Mouse (Mus musculus): ENCODE measurements around the gene Lmo2.

DNA sequence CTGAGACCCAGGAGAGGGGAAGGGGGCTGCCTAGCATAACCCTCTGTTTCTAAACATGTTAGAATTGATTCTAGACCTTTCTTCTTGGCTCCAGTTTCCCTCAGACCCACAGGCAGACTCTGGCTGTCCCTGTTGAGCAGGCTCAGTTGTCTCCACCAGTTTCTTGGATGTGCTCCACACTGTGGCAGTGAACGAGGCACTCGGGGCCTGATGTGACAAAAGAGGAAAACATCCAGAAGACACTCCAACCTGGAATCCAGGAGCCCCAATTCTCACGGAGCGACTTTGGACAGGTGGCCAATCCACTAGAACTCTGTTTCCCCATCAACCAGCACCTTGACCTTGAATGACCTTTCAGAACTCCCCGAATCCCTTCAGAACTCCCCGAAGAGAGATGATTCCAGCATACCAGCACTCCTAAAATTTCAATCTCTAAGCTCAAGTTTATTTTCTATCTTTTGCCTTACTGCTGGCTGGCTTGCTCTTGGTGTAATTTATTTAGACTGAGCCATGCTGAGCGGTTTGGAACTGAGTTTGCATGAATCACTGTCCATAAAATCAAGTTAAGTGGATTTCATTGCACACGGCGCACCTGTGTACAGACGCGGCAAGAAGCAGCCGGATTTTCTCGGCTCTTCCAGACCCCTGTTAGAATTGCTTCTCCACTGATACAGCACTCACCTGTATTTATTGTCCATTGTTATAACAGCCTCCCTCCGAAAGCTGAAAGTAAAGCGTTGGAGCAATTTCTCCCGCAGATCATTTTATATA is 45.1 kb upstream of the Lmo2 start:
- no peak for TF ChIP-seq POLR2A (IDR thresholded peaks at IDR 0.05; ENCODE audit: extremely low read depth, insufficient read depth, low read length)
- no peak for TF ChIP-seq CTCF (IDR thresholded peaks at IDR 0.05; ENCODE audit: low read depth, low read length)
